Mouse (Mus musculus) hindbrain, embryonic 14.5 days (tissue): ENCODE measurements around the gene Mpdu1. TPM values are rescaled to one million over a fixed set of nuclear protein-coding genes. Genes with fewer than 3 reads are reported as not detected.

ENCODE experiments used
- microRNA counts: library from miRNA; unstranded; fragments of <30 nt; microRNA quantifications from one replicate; lab custom pipeline; 2016
- microRNA-seq: library from miRNA; unstranded; fragments of <30 nt; microRNA quantifications from one replicate; pipeline ENCODE4, GENCODE M21; 2016
- polyA plus RNA-seq: library from polyadenylated mRNA; unstranded; fragments of >200 nt; fragmentation: Nextera tagmentation; extraction: Ambion mirVana; gene quantifications from 2 replicates; pipeline ENCODE4 v1.2.1, GENCODE M21; 2014

Mpdu1 gene
- polyA plus RNA-seq, 1 experiment from 2014 or later = 63.7 TPM

MicroRNA genes within 50 kb of the gene (microRNA counts, 519-probe panel; counts per million panel counts)
- microRNA mmu-miR-1934 (lab: Ali Mortazavi, UCI) (not detected), microRNA mmu-miR-467f (lab: Ali Mortazavi, UCI) (1,652 counts per million, percentile 3 among the panel's probes with 10 or more counts)

Small RNA genes lying within 50 kb of the gene (microRNA-seq; reads per million reads assigned to microRNA genes)
- gene Mir1934 (1.8 reads per million, percentile 5 among the genes with 10 or more reads in this experiment), gene Mir467f (not detected)

Other genes starting within 250 kb of the Mpdu1 start
- gene Kdm6b, start 249.0 kb downstream of the Mpdu1 start, polyA plus RNA-seq = 26.8 and 33.0 TPM in 2 replicates
- gene Dnah2, start 113.5 kb downstream of the Mpdu1 start, polyA plus RNA-seq = 4.8 and 4.9 TPM in 2 replicates
- 39.9 and 40.8 TPM in 2 replicates for gene Efnb3, start 102.4 kb downstream of the Mpdu1 start, polyA plus RNA-seq
- gene Wrap53, start 82.4 kb downstream of the Mpdu1 start, polyA plus RNA-seq = 15.6 and 16.8 TPM in 2 replicates
- gene Trp53, start 82.3 kb downstream of the Mpdu1 start, polyA plus RNA-seq = 55.7 TPM in 2 replicates
- 72.1 and 94.2 TPM in 2 replicates for gene Atp1b2, start 56.7 kb downstream of the Mpdu1 start, polyA plus RNA-seq
- not detected in 2 replicates for gene Shbg, start 44.7 kb downstream of the Mpdu1 start, polyA plus RNA-seq
- 16.9 and 24.5 TPM in 2 replicates for gene Sat2, start 40.6 kb downstream of the Mpdu1 start, polyA plus RNA-seq
- 27.9 and 35.1 TPM in 2 replicates for gene Fxr2, start 29.7 kb downstream of the Mpdu1 start, polyA plus RNA-seq
- not detected in 2 replicates for gene Sox15, start 7.3 kb downstream of the Mpdu1 start, polyA plus RNA-seq
- gene Cd68, start 3.5 kb upstream of the Mpdu1 start, polyA plus RNA-seq = 8.0 and 10.3 TPM in 2 replicates
- gene Eif4a1, start 9.8 kb upstream of the Mpdu1 start, polyA plus RNA-seq = 559 and 579 TPM in 2 replicates
- 96.2 and 99.2 TPM in 2 replicates for gene Senp3, start 19.4 kb upstream of the Mpdu1 start, polyA plus RNA-seq
- 0.20 and 0.55 TPM in 2 replicates for gene Tnfsf13, start 23.1 kb upstream of the Mpdu1 start, polyA plus RNA-seq
- gene Tnfsf12, start 33.2 kb upstream of the Mpdu1 start, polyA plus RNA-seq = 4.2 and 5.0 TPM in 2 replicates
- gene Tnfsfm13, start 33.5 kb upstream of the Mpdu1 start, polyA plus RNA-seq = 1.1 and 2.6 TPM in 2 replicates
- 24.3 and 26.9 TPM in 2 replicates for gene Polr2a, start 96.0 kb upstream of the Mpdu1 start, polyA plus RNA-seq
- gene Slc35g3, start 99.3 kb upstream of the Mpdu1 start, polyA plus RNA-seq = 0.27 and 0.39 TPM in 2 replicates
- 4.6 TPM in 2 replicates for gene Zbtb4, start 103.3 kb upstream of the Mpdu1 start, polyA plus RNA-seq
- gene Chrnb1, start 133.3 kb upstream of the Mpdu1 start, polyA plus RNA-seq = 1.4 and 1.6 TPM in 2 replicates
- gene Fgf11, start 139.2 kb upstream of the Mpdu1 start, polyA plus RNA-seq = 4.3 TPM in 2 replicates
- 0.90 and 1.9 TPM in 2 replicates for gene Tmem102, start 143.0 kb upstream of the Mpdu1 start, polyA plus RNA-seq
- gene Gm39566, start 152.7 kb upstream of the Mpdu1 start, polyA plus RNA-seq = not detected in 2 replicates
- gene Spem2, start 155.8 kb upstream of the Mpdu1 start, polyA plus RNA-seq = not detected in 2 replicates
- gene Spem1, start 159.5 kb upstream of the Mpdu1 start, polyA plus RNA-seq = 0.40 and 0.44 TPM in 2 replicates
- gene Nlgn2, start 175.1 kb upstream of the Mpdu1 start, polyA plus RNA-seq = 22.3 and 24.7 TPM in 2 replicates
- gene Tmem256, start 175.9 kb upstream of the Mpdu1 start, polyA plus RNA-seq = 321 and 409 TPM in 2 replicates
- gene Plscr3, start 183.7 kb upstream of the Mpdu1 start, polyA plus RNA-seq = 39.3 and 39.8 TPM in 2 replicates
- not detected in 2 replicates for gene Tnk1, start 196.1 kb upstream of the Mpdu1 start, polyA plus RNA-seq
- not detected in 2 replicates for gene Tmem95, start 215.4 kb upstream of the Mpdu1 start, polyA plus RNA-seq
- 2.2 and 2.3 TPM in 2 replicates for gene Kctd11, start 218.8 kb upstream of the Mpdu1 start, polyA plus RNA-seq
- 0.20 and 0.33 TPM in 2 replicates for gene Acap1, start 232.9 kb upstream of the Mpdu1 start, polyA plus RNA-seq
- 5.4 and 7.6 TPM in 2 replicates for gene 2810408A11Rik, start 238.3 kb upstream of the Mpdu1 start, polyA plus RNA-seq
- gene Neurl4, start 238.4 kb upstream of the Mpdu1 start, polyA plus RNA-seq = 25.6 and 28.1 TPM in 2 replicates